Mouse (Mus musculus) adrenal gland, adult 18-20 months (tissue): ENCODE measurements at regions not wholly inside any gene's neighbourhood (a gene's known extent, or its start where the extent isn't known, plus 50 kb on each side); places are given as distances from the start of the nearest gene placed in this dataset.

Experiments used
- DNase-seq, 2 experiments: peaks; one replicate each; pipeline ENCODE4 v3.0.0; 2021 to 2022; ENCODE audit warnings: low spot score in 2 of 2

DNA sequence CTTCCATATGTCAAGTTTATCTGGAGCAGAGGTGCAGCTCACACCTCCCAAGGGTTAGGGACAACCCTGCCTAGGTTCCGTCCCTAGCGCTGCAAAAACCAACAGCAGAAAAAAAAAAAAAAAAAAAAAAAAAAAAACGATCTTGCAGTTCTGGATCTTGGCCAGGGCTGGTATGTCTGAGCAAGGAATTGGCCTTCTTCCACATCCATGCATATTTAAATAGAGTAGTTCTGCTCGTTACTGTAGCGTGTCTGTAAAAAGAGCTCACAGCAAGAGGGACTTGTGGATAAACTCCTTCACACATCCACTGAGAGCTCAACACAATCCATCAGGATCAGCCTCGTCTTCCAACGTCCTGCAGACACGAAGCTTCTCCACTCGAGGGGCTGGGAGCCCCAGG lies 639.4 kb upstream of the Adam5 start:
- no peak for DNase-seq

DNA sequence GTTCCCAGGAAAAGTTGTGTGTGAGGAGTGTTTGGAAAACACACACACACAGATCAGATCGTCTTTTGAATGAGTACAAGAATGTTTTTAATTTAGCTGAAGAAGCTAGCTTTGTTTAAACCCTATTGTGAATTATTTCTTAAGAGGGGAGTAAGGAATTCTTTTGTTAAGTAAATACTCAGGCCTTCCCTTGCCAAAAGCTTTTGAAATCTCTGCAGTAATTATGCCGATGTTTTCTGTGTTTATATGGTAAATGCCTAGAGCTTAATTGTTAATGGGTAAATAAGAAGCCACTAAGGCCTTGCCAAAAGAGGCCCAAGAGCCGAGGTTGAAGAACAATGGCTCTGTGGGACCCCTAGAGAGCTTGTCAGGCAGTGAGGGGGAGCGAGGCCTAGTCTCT lies 638.3 kb upstream of the Adam5 start:
- DNase-seq: no peak

GRCm38 (mm10) chr8:25455644-25456043 lies 631.5 kb upstream of the Adam5 start:
- DNase-seq: no peak

DNA sequence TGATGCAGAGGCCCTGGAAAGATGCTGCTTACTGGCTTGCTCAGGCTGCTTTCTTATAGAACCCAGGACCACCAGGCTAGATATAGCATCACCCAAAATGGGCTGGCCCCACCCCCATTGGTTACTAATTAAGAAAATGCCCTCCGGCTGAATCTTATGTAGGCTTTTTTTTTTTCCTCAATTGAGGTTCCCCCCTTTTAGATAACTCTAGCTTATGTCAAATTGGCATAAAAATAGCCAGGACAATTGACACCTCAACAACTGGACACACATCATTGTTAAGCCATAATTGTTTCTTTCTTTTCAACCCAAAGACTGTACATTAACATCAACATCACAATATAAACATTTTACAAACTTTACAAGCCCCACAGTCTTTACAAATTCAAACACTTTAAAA lies 630.8 kb upstream of the Adam5 start:
- DNase-seq: no peak

DNA sequence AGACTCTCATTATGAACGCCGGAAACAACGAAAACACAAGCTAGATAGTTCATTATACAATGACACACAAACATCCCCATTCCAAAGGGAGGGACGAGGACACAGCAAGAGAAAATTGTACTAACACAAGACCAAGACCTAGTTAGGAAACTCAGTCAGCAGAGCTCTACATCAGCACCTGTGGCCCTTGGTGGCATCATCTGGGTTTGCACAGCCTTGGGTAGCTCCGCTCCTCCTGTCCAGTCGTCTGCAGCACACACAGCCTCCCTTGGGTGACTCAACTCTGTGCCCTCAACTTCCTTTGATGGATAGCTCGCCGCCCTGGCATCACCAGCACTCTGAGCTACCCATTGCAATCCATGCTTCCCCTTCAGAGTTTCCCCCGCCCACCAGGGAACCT lies 629.7 kb upstream of the Adam5 start:
- DNase-seq: no peak

GRCm38 (mm10) chr8:25450544-25450943 lies 626.4 kb upstream of the Adam5 start:
- DNase-seq: no peak

- no peak for DNase-seq
Measured at GRCm38 (mm10) chr8:25449590-25449989, 625.4 kb upstream of the Adam5 start.

DNA sequence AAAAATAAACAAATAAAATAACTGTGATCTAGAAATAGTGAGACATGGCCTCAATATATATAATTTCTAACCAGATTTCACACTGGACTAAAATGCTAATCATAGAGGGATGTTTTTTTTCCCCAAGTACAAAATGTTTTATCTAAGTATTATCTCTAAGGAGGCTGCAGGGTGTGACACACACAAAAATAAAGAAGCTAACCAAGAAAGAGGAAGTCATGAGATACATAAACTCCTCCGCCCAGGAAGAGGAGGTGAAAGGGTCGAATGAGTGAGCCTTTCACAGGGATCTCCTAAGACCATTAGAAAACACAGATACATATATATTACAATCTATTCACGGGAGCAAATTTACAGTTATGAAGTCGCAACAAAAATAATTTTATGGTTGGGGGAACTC lies 623.7 kb upstream of the Adam5 start:
- DNase-seq: no peak

GRCm38 (mm10) chr8:25445968-25446367 lies 621.8 kb upstream of the Adam5 start:
- DNase-seq: no peak

GRCm38 (mm10) chr8:25445054-25445453 lies 620.9 kb upstream of the Adam5 start:
- no peak for DNase-seq

DNA sequence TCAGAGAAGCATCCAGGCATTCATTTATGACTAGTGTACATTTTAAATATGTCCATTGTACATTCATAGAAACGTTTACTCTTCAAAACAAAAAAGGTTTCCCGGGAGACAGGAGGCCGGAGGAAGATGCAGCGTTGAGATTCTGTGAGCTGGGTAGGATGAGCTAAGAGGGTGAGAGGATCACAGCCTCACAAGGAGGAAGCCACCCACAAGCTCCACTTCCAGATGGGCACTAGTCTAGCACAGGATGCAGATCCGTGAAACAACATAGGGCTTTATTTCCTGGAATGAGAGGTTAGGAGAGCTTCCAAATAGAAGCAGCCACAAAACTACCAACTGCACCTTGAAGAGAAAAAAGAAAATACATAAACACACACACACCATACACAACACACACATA lies 619.4 kb upstream of the Adam5 start:
- DNase-seq: no peak

DNA sequence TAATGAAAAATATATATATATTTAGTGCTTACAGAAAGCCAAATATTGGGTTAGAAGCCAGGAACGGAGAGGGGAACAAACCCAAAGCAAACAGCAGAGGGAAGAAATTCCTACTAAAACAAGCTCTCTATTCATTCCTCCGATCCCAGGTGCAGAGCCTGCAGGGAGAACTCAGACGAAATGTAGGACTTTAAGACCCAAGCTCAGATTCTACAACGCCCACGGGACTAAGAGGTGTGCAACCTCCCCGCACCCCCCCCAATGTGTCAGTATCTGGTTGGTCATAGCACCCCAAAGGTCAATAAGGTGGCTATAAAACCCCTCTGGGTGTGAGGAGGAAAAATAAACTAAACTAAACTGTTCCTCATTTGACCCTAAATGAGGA lies 616.9 kb upstream of the Adam5 start:
- no peak for DNase-seq

GRCm38 (mm10) chr8:25440391-25441056 lies 616.4 kb upstream of the Adam5 start:
- DNase-seq: peak; percentile 47 to 72

GRCm38 (mm10) chr8:25439971-25440370 lies 615.8 kb upstream of the Adam5 start:
- DNase-seq: peak in 1 of 2 experiments; percentile 49

DNA sequence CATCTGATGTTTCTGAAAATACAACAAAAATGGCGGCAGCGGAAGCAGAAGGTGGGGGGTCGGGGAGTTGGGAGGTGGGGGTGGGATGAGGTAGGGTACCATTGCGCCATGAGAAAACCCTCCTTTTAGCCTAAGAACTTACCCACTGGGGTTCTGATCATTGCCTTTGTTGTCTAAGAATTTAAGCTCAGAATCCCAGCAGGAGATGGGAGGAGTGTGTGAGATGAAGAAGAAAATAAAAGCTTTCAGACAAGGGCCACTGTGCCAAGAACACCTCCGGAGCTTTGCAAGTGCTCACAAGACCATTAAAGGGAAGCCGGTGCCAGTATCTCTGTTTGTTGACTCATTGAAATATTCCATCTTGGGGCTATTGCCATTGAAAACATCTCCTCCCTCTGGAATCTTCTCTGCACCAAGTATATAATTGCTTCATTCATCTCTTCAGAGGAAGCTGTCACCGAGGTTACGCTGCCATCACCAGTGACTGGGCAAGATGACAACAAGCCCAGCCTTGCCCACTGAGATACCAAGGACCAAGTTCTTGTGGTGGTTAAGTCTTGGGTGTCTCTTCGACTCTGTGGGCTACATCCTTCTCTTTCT lies 614.0 kb upstream of the Adam5 start:
- DNase-seq: no peak

DNA sequence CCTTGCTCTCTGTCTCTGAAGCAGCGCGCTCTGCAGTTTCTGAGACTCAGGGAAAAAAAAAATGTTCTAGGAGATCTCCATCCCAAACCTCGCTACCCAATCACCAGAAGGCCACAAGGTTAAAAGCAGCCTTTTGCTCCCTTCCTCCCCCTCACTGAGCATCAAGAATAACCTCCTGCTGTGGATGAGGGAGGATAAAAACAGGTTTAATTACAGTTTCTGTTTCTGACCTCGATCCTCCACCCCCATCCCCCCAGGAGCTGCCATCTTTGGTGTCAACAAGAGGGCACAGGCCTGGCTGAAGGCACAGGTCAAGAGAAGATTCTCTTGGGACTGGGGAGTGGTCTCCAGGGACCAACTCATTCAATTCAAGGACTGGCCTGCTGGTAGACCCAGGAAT lies 613.0 kb upstream of the Adam5 start:
- DNase-seq: no peak

DNA sequence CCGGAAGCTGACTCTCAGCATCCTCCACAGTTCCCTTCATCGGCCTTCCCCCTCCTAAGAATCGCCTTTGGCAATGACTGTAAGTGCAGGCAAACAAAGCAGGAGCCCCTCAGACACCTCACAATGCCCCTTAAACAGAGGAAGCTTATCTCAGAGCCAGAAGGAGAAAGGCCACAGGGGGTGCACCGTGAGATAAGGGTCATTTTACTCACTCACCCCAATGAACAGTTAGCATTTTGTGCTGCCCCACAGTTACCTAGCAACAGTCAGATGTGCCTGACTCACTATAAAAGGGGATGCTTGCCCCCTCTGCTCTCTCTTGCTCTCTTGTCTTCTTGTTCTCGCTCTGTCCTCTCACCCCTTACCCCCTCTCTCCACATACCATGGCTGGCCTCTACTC lies 606.4 kb upstream of the Adam5 start:
- no peak for DNase-seq

- DNase-seq: no peak
Measured at GRCm38 (mm10) chr8:25429846-25430482, 605.8 kb upstream of the Adam5 start.

GRCm38 (mm10) chr8:25428761-25429160 lies 604.6 kb upstream of the Adam5 start:
- DNase-seq: no peak

DNA sequence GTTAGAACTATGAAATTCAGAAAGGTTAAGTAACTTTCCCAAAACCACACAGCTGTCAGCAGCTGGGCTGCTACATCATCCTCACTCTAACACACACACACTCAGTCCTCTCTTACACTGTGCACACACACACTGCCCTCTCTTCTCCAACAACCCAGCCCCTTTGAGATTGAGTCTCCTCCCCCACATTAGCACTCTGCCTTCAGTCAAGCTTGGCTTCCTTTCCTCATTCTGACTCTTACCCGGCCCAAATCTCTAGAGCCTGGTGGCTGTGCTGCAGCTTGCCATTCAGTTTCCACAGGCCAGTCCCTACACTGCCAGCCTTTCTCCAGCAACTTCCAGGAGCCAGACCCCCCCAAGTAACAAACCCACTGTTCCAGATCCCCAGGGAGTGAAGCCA lies 602.0 kb upstream of the Adam5 start:
- DNase-seq: no peak

- no peak for DNase-seq
Measured at GRCm38 (mm10) chr8:25421478-25421877, 597.3 kb upstream of the Adam5 start.

GRCm38 (mm10) chr8:25410536-25410935 lies 586.4 kb upstream of the Adam5 start:
- no peak for DNase-seq

DNA sequence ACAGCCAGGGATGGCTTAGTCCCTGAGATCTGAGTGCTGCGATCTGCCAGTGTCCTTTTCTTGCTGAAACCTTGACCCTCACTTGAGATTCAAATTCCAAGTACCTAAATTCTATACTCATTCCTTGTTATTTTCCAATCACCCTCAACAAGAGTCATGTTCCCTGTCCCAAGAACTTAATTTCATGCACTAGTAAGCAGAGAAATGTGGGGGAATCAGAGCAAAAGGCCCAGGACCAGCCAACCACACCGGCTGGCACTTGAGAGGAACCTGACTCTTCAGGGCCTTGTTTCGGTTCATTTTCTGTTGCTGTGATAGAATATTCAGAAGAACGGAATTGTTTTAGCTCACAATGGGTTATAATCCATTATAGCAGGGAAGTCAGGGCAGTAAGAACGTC lies 583.7 kb upstream of the Adam5 start:
- DNase-seq: no peak
